Mouse (Mus musculus) liver, adult 2 months (tissue): ENCODE measurements around the gene Ift122.

Experiments
- CTCF ChIP-seq: fragments of 200-500 bp; IDR thresholded peaks from 2 replicates; pipeline ENCODE4 v1.5.1; 2011; ENCODE audit warnings: low read depth, low read length, control low read depth
- POLR2A ChIP-seq: fragments of 200-500 bp; IDR thresholded peaks from 2 replicates; pipeline ENCODE4 v1.6.1; 2011; ENCODE audit warnings: low read length, control low read depth; ENCODE audit not compliant: insufficient read depth; ENCODE audit errors: extremely low read depth

- TF ChIP-seq CTCF (no peak), POLR2A (no peak)
Measured at GRCm38 (mm10) chr6:115916611-115917010, 63.3 kb downstream of the Ift122 start.
